Mouse (Mus musculus): Measurements from ENCODE around the gene Mrps22. TPM values are rescaled to one million over a fixed set of nuclear protein-coding genes. Genes with fewer than 3 reads are reported as not detected.

Mrps22 gene
- 10 to 100 TPM; 18.1 to 20.0 TPM for polyA plus RNA-seq (2017; shearing (Covaris generic))

DNA sequence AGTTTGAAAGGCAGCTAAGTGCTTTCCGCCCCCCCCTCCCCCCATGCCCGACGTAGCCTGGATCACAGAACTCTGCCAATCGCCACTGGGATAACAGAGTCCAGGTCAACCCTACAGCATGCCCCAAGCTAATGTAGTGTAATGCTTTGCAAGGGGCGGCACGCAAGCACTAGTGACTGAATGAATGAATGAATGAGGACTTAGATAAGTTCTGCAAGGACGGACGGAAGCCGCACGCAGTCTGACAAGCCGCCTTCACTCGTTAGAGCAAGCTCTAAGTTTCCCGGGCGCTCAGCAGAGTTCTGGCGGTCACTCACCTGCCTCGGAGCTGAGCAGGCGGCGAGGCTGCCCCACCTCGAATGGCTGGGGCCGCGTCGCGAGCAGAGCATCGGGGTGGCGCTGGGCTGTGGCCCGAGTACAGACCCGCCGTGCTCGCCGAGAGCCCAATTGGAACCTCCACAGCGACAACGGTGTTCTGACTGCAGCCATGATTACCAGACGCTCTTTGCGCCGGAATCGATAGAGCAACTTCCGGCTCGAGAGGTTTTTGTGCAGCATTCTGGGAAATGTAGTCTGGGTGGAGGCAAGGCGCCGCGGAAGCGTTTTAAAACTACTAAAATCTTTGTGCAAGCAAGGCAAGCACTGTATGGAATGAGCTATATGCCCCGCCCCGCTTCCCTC, at the start of gene Mrps22:
TSS of gene Mrps22 (minus strand) at position 505 of the 681 bp plus-strand sequence.

DNA sequence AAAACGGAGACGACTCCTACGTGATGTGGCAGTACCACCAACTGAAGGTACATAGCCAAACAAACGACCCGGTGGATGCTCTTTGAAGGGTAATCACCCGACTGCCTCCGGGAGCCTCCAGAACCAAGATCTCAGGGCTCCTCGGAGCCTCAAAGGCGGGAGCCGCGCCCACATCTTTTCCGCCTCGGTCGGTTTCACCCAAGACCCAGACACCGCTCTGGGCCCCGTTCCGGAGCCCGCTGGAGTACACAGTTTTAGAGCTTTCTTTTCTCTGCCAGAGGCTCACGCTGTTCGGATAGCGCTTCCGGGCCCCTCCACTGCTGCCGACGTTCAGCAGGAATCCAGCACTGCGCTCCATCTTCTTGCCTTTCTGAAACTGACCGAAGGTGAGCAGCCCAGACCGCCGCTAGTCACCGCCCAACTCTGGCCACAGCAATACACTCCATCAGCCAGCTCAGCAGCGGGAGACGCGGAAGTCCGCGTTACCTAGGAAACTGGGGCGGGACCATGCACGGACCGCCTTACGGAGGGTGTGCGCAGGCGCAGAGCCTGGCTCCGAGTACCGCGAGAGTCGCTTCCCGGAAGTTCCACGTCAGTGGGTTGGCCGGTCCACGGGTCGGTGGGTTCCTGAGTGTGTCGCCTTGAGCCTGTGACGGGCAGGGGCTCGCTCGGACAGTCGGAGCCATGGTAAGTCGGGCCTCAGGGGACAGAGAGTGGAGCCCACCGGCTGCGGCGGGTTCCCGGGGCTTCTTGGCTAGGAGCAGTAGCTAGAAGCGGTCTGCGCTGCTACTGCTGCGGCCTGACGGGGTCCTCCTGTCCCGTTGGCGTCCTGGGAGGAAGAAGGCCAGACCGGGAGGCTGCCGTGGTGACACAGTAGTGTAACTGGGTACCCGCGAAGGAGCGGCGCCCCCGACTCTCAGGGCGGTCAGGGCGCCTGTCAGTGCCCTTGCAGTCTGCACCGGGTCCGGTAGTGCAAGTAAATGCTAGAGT, 38.0 kb downstream of the Mrps22 start, which contains the start of gene Copb2:
TSS of gene Copb2 (plus strand) at position 585 of the 990 bp plus-strand sequence.

Other genes starting within 250 kb of the Mrps22 start
- under 1 TPM in 1 of 2 experiments, not detected in 1; 0.13 TPM for gene Rbp1, start 178.7 kb downstream of the Mrps22 start, polyA plus RNA-seq (2017; shearing (Covaris generic))
- 1 to 10 TPM in 1 of 2 experiments, under 1 TPM in 1; 0.24 to 1.5 TPM for gene Rbp2, start 115.5 kb downstream of the Mrps22 start, polyA plus RNA-seq (2017; shearing (Covaris generic))
- 100 to 1,000 TPM; 118 to 125 TPM for gene Copb2, start 37.9 kb downstream of the Mrps22 start, polyA plus RNA-seq (2017; shearing (Covaris generic))
- gene Prr23a1, start 240.8 kb upstream of the Mrps22 start, polyA plus RNA-seq (2017; shearing (Covaris generic)): not detected